Mouse (Mus musculus) myocyte (in vitro differentiated cells): ENCODE data around the gene Avpr2. TPM values are rescaled to one million over a fixed set of nuclear protein-coding genes. Genes with fewer than 3 reads are reported as not detected.

Experiments
- H3K27me3 ChIP-seq: one replicate; pipeline ENCODE4 v1.6.1; 2011; ENCODE audit not compliant: control insufficient read depth, insufficient read depth, insufficient read length
- H3K36me3 ChIP-seq: one replicate; pipeline ENCODE4 v1.6.1; 2011; ENCODE audit not compliant: control insufficient read depth, insufficient read depth
- H3K4me2 ChIP-seq: one replicate; pipeline ENCODE4 v1.6.1; 2011; ENCODE audit warnings: low read depth, control low read depth
- H3K4me3 ChIP-seq: one replicate; pipeline ENCODE4 v1.5.1; 2011; ENCODE audit warnings: mild to moderate bottlenecking, control low read depth, moderate library complexity
- H3K79me2 ChIP-seq: one replicate; pipeline ENCODE4 v1.6.1; 2011; ENCODE audit not compliant: control insufficient read depth, insufficient read depth
- H3ac ChIP-seq: one replicate; pipeline ENCODE4 v1.6.1; 2011; ENCODE audit not compliant: control insufficient read depth, insufficient read length
- CEBPB ChIP-seq: IDR thresholded peaks from 2 replicates; pipeline ENCODE4 v1.6.1; 2011; ENCODE audit warnings: mild to moderate bottlenecking, moderate library complexity; ENCODE audit not compliant: poor library complexity, insufficient read depth, severe bottlenecking
- E2F4 ChIP-seq: IDR thresholded peaks from one replicate; pipeline ENCODE4 v1.6.1; 2011; ENCODE audit warnings: mild to moderate bottlenecking, control low read depth, moderate library complexity; ENCODE audit not compliant: insufficient read depth
- MAX ChIP-seq: IDR thresholded peaks from one replicate; pipeline ENCODE4 v1.6.1; 2011; ENCODE audit warnings: low read depth, mild to moderate bottlenecking, control low read depth
- MYOD1 ChIP-seq, 3 experiments: IDR thresholded peaks; one replicate each; pipeline ENCODE4 v1.6.1; 2011; ENCODE audit warnings: control low read depth in 2 of 3, low read depth in 2 of 3, mild to moderate bottlenecking in 2 of 3, moderate library complexity in 1 of 3; ENCODE audit not compliant: insufficient read length in 2 of 3, control insufficient read depth in 1 of 3
- MYOG ChIP-seq, 3 experiments: IDR thresholded peaks; one replicate each; pipeline ENCODE4 v1.6.1; 2011; ENCODE audit warnings: control low read depth in 2 of 3, low read depth in 2 of 3, mild to moderate bottlenecking in 2 of 3; ENCODE audit not compliant: insufficient read length in 2 of 3, control insufficient read depth in 1 of 3, insufficient read depth in 1 of 3
- POLR2A ChIP-seq: IDR thresholded peaks from one replicate; pipeline ENCODE4 v1.6.1; 2011; ENCODE audit warnings: low read depth, mild to moderate bottlenecking, control low read depth, moderate library complexity; ENCODE audit not compliant: insufficient read length
- POLR2AphosphoS2 ChIP-seq: IDR thresholded peaks from one replicate; pipeline ENCODE4 v1.6.1; 2011; ENCODE audit warnings: low read depth, control low read depth; ENCODE audit not compliant: insufficient read length
- REST ChIP-seq: IDR thresholded peaks from one replicate; pipeline ENCODE4 v1.6.1; 2011; ENCODE audit warnings: mild to moderate bottlenecking, control low read depth, moderate library complexity; ENCODE audit not compliant: insufficient read depth, insufficient read length
- SRF ChIP-seq: IDR thresholded peaks from one replicate; pipeline ENCODE4 v1.6.1; 2011; ENCODE audit warnings: low read depth; ENCODE audit not compliant: control insufficient read depth, insufficient read length
- TCF12 ChIP-seq: IDR thresholded peaks from one replicate; pipeline ENCODE4 v1.6.1; 2011; ENCODE audit warnings: mild to moderate bottlenecking, control low read depth; ENCODE audit not compliant: poor library complexity, insufficient read depth, severe bottlenecking
- TCF3 ChIP-seq: IDR thresholded peaks from one replicate; pipeline ENCODE4 v1.6.1; 2011; ENCODE audit warnings: low read depth, control low read depth; ENCODE audit not compliant: insufficient read length
- USF1 ChIP-seq: IDR thresholded peaks from one replicate; pipeline ENCODE4 v1.6.1; 2011; ENCODE audit warnings: low read depth, mild to moderate bottlenecking, control low read depth, moderate library complexity
- polyA plus RNA-seq: library from polyadenylated mRNA; unstranded; fragments of >200 nt; fragmentation: generic; extraction: Trizol; gene quantifications from one replicate; pipeline ENCODE4 v1.2.1, GENCODE M21; 2012; ENCODE audit warnings: missing spikeins

Avpr2 gene
- polyA plus RNA-seq, 1 experiment: not detected

DNA sequence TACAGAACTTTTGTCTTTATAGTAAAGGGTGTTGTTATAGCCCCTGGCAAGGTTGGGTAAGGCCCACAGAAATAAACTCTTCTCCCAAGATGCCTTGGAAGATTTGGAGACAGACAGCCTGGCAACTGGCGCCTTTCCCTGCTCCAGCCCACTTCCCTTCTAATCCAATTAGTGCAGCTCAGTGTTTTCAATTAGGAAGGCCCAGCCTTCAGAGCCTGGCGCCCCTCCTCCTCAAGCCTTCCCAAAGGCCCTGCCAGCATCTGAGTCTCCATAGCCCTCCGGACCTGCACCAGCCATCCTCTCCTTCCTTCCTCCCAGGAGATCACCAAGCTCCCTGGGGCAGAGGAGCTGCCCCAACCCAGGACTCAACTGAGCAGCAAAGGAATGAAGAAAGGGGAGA, 24.6 kb upstream of the Avpr2 start:
- no peaks in the 10 kb centered on the region for H3K79me2 ChIP-seq
- no peaks in the 10 kb centered on the region for H3K36me3 ChIP-seq
- H3K27me3 ChIP-seq: no peaks in the 10 kb centered on the region
- H3K4me3 ChIP-seq: no peak overlapping the region
- no peak overlapping the region for H3ac ChIP-seq
- no peak overlapping the region for H3K4me2 ChIP-seq
- TF ChIP-seq MAX (no peak), MYOG (IDR thresholded peaks at IDR 0.05; ENCODE audit: control insufficient read depth in 1 of 3, insufficient read depth in 1 of 3, insufficient read length in 2 of 3, low read depth in 2 of 3) (no peak), SRF (no peak), POLR2AphosphoS2 (no peak), POLR2A (no peak), REST (no peak), USF1 (no peak)

GRCm38 (mm10) chrX:73867852-73868251, 24.1 kb upstream of the Avpr2 start:
- no peaks in the 10 kb centered on the region for H3K36me3 ChIP-seq
- TF ChIP-seq CEBPB (no peak), E2F4 (no peak), TCF3 (no peak), MYOD1 (IDR thresholded peaks at IDR 0.05; ENCODE audit: control insufficient read depth in 1 of 3, insufficient read length in 2 of 3, low read depth in 2 of 3) (no peak)
- H3K4me2 ChIP-seq: no peak overlapping the region
- no peak overlapping the region for H3ac ChIP-seq
- H3K79me2 ChIP-seq: no peaks in the 10 kb centered on the region
- H3K4me3 ChIP-seq: no peak overlapping the region
- no peaks in the 10 kb centered on the region for H3K27me3 ChIP-seq

DNA sequence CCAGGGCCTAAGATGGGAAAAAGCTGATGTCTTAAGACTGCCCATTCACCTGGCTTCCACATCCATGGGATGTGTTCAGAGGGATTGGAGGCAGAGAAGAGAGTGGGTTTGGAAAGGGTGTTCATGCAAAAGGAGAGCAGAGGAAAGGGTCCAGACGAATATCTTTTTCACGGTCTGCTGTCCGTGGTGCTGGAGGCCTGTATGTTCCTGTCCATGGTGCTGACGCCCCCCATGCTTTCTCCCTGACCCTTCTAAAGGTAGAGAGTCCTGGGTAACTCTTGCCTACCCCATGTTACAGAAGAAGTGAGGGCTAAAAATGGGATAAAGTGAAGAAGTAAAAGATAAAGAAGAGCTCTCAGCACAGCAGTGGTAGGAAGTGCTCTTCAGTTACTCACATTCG, 22.6 kb upstream of the Avpr2 start:
- no peaks in the 10 kb centered on the region for H3K27me3 ChIP-seq
- no peaks in the 10 kb centered on the region for H3K36me3 ChIP-seq
- H3K4me3 ChIP-seq: no peak overlapping the region
- H3K4me2 ChIP-seq: no peak overlapping the region
- no peak overlapping the region for H3ac ChIP-seq
- H3K79me2 ChIP-seq: no peaks in the 10 kb centered on the region
- TF ChIP-seq MAX (peak; percentile 62), CEBPB (no peak), REST (peak; percentile 91)

DNA sequence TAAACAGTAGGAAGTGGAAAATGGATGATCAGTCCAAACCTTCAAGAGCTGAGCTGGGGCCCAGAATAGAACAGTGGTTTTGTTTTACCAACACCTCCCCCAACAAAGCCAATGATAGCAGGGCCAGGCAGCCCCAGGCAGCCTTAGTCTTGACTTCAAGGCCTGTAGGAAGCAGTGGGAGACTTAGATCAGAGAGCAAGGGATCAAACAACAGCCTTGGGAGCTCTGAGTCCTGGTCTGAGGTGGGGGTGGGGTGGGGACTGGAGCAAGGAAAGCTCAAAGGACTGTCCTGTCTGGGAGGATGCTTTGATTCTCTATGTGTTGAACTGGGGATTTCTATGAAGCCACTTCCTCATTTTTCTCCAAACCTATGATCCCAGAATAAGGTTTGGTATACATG, 20.4 kb upstream of the Avpr2 start:
- Histone ChIP-seq H3K36me3 (no peaks in the 10 kb centered on the region), H3K4me3 (no peak overlapping the region), H3K27me3 (no peaks in the 10 kb centered on the region), H3K79me2 (no peaks in the 10 kb centered on the region), H3K4me2 (no peak overlapping the region), H3ac (no peak overlapping the region)
- TF ChIP-seq E2F4: no peak
- no peak for TF ChIP-seq MYOG (IDR thresholded peaks at IDR 0.05; ENCODE audit: control insufficient read depth in 1 of 3, insufficient read depth in 1 of 3, insufficient read length in 2 of 3, low read depth in 2 of 3)
- no peak for TF ChIP-seq TCF12

DNA sequence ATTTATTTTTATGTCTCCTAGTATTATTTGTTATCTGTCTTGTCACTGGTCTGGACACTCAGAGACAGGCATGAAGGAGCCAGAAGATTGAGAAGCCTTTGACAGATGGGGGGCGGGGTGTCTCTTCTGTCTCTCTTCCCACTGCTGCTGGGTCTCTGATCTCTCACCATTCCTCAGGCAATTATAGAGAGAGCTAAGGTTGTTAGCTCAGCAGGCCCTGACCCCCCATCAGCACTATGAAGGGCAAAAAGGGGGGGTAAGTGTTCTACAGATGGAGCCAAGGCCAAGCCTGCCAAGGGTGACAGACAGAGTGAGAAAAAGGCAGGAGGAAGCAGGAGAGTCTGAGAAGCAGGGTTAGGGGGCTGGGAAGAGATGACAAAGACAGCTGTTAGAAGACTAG, 19.9 kb upstream of the Avpr2 start:
- Histone ChIP-seq H3K79me2 (no peaks in the 10 kb centered on the region), H3K4me2 (no peak overlapping the region), H3ac (no peak overlapping the region), H3K36me3 (no peaks in the 10 kb centered on the region), H3K4me3 (no peak overlapping the region), H3K27me3 (no peaks in the 10 kb centered on the region)
- no peak for TF ChIP-seq POLR2A
- no peak for TF ChIP-seq E2F4
- no peak for TF ChIP-seq CEBPB
- TF ChIP-seq POLR2AphosphoS2: no peak
- no peak for TF ChIP-seq TCF12
- no peak for TF ChIP-seq MAX
- TF ChIP-seq MYOD1 (IDR thresholded peaks at IDR 0.05; ENCODE audit: control insufficient read depth in 1 of 3, insufficient read length in 2 of 3, low read depth in 2 of 3): no peak
- TF ChIP-seq MYOG (IDR thresholded peaks at IDR 0.05; ENCODE audit: control insufficient read depth in 1 of 3, insufficient read depth in 1 of 3, insufficient read length in 2 of 3, low read depth in 2 of 3): no peak
- TF ChIP-seq SRF: no peak
- no peak for TF ChIP-seq USF1
- no peak for TF ChIP-seq TCF3

GRCm38 (mm10) chrX:73875881-73876280, 16.0 kb upstream of the Avpr2 start:
- no peaks in the 10 kb centered on the region for H3K79me2 ChIP-seq
- no peak overlapping the region for H3K4me3 ChIP-seq
- TF ChIP-seq POLR2A (no peak), TCF12 (no peak), MYOG (IDR thresholded peaks at IDR 0.05; ENCODE audit: control insufficient read depth in 1 of 3, insufficient read depth in 1 of 3, insufficient read length in 2 of 3, low read depth in 2 of 3) (no peak), MAX (no peak), POLR2AphosphoS2 (no peak), MYOD1 (IDR thresholded peaks at IDR 0.05; ENCODE audit: control insufficient read depth in 1 of 3, insufficient read length in 2 of 3, low read depth in 2 of 3) (no peak), CEBPB (no peak), SRF (no peak), REST (no peak), USF1 (no peak), E2F4 (no peak), TCF3 (no peak)
- no peak overlapping the region for H3K4me2 ChIP-seq
- peaks cover 4% of the 10 kb centered on the region for H3K27me3 ChIP-seq
- H3ac ChIP-seq: no peak overlapping the region
- H3K36me3 ChIP-seq: no peaks in the 10 kb centered on the region
